Mouse (Mus musculus) left cerebral cortex, adult 9 months (tissue): ENCODE data around the gene Krt27.

Experiments
- DNase-seq, 2 experiments: peaks; one replicate each; pipeline ENCODE4 v3.0.0; 2022; ENCODE audit warnings: low spot score in 2 of 2

Gene Krt27

DNA sequence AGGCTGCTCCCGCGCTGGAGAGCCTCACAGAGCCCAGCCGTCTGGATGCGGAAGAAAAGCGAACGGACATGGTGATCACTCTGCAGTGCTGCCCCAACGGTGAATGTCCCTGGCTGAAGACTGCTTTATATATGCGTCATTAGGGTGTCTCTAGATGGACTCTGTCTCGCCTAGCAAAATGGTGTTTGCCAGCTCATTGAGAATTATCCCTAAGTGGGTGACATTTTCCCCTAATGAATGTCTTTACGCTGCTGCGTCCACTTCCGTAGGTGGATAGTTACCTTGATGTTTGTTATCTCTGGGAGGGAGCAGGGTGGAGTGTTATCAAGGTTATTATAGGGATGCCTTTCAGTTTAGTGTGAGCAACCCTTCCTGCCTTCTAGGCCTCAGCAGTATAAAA lies at the start of gene Krt27:
Gene Krt27, minus strand, starts transcription at position 101 of the 400 bp plus-strand sequence.
- no peak for DNase-seq

GRCm38 (mm10) chr11:99399956-99400549 lies 49.1 kb upstream of the Krt27 start:
- DNase-seq, result no peak

- DNase-seq, result no peak
Observed at GRCm38 (mm10) chr11:99398832-99399231, 47.9 kb upstream of the Krt27 start.

GRCm38 (mm10) chr11:99398084-99398483 lies 47.2 kb upstream of the Krt27 start:
- DNase-seq, result no peak

GRCm38 (mm10) chr11:99396661-99397060 lies 45.8 kb upstream of the Krt27 start:
- DNase-seq, result no peak

DNA sequence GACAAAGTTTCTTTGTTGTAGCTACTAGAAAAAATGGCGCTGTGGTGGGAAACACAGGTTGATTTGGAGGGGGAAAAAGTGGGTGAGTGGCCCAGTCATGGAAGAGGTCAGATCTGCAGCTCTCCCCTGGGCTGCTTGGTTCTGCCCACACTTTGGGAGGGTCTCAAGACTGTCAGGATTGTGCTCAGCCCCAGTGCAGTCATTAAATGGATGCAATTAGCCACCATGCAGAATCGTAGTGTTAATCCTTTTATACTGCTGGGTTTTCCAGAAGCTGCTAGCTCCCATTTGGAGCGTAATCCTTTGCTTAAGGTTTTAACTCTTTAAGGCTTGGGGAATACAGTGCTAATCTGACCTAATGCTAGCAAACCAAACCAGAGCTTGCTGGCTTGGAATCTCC lies 45.1 kb upstream of the Krt27 start:
- no peak for DNase-seq

DNA sequence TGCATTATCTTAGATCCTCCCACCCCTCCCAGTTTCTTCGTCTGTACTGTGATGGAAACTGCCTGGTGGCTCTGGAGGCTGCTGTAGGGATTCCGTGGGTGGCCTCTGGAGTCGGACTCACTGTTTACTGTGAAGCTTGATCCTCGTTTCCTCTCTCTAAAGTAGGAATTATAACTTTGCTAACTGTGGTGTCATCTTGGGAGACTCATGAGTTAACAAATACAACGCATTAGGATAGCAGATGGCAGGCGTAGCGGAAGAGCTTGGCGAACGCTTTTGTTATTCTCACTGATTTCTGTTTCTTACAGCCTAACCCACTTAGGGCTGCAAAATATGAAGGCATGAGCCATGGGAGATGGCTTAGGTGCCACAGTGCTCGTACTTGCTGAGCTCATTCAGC lies 41.6 kb upstream of the Krt27 start:
- no peak for DNase-seq

GRCm38 (mm10) chr11:99391375-99391774 lies 40.5 kb upstream of the Krt27 start:
- no peak for DNase-seq

GRCm38 (mm10) chr11:99390866-99391265 lies 40.0 kb upstream of the Krt27 start:
- no peak for DNase-seq

DNA sequence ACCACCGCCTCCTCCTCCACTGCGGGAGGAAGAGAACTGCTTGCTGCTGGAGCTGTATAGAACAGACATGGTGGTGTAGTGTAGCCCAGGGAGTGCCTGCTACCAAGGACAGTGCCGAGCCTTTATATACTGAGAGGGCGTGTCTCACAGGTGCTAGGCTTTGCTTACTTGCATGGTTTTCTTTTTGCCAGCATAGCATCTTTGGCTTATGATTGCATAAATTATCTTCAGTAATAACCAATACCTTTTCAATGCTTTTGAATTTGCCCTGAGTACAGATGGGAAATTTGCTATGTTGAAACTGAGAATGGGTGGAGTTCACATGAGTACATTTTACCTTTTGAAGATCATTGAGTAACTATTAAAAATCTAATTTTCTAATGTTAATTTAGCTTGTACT lies 38.4 kb upstream of the Krt27 start, which contains the start of gene Krt10:
Gene Krt10, minus strand, starts transcription at position 101 of the 400 bp plus-strand sequence.
- DNase-seq, result no peak

- DNase-seq, result no peak
Observed at GRCm38 (mm10) chr11:99388661-99389060, 37.8 kb upstream of the Krt27 start.

- peak; percentile 81 to 89 for DNase-seq
Observed at GRCm38 (mm10) chr11:99385813-99386721, 35.2 kb upstream of the Krt27 start.

GRCm38 (mm10) chr11:99379568-99379967 lies 28.7 kb upstream of the Krt27 start:
- peak in 1 of 2 experiments; percentile 79 for DNase-seq

GRCm38 (mm10) chr11:99374803-99375202 lies 23.9 kb upstream of the Krt27 start, which contains the start of gene Krt28:
Gene Krt28 (minus strand): TSS chr11:99374903.
- no peak for DNase-seq

DNA sequence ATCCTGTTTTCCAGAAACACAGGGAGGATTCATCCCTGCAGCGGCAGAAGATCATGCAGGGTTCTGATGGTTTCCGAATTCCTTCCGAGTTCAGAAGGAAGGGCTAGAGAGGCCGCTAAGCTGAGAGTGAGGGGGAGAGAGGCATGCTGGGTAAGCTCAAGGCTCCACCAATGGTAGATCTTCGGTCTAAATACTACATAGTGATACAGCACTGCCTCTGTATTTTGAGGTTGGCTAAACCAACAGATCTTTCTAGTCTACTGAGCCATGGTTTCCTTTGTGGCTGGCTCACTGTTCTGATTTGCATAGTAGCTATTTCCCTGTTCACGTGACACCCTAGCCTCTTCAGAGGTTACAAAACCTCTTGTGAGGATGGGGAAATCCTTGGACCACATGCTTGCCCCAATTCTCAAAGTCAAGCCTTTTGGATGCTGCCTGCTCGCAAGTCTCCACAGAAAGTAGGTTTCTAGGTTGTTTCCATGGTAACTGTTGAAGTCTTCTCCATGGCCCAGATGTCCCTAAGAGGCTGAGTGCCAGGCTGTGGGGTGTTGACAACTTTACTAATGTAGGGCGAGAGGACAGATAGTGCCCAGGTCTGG lies 19.0 kb upstream of the Krt27 start:
- peak; percentile 42 to 59 for DNase-seq

- DNase-seq, result no peak
Observed at GRCm38 (mm10) chr11:99369229-99369628, 18.3 kb upstream of the Krt27 start.

DNA sequence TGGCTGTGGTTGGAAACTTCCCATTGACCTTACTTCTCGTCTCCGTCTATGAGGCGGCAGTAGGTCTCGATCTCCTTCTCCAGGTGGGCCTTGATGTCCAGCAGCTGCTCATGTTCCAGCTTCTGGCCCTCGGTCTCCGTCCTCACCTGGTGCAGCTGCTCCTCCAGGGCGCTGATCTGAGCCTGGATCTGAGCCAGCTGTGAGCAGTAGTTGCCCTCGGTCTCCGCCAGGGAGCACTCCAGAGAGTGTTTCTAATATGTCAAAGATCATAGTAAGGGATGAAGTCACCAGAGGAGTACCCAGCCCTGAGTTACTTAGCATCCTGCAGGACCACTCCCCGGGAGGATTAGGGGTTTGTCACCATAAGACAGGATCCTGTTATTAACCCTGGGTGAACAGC lies 15.9 kb upstream of the Krt27 start:
- no peak for DNase-seq

DNA sequence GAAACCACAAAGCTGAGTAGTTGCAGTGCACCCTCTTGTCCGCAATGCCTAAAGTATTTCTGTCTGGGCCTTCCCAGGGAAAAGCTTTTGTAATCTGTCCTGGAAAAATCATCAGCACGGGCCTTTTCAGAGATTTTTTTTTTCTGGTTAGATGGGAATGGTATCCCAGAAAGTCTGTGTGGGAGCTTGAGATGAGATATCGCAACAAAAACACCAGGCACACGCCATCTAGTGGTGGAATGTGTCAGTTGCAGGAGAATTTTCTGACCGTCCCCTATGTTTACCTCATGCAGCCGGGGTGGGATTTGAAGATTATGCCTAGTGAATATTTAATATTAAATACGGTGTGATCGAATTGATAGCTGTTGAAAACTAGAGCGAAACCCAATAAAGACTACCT lies 13.5 kb upstream of the Krt27 start:
- peak in 1 of 2 experiments; percentile 56 for DNase-seq

- no peak for DNase-seq
Observed at GRCm38 (mm10) chr11:99361423-99361822, 10.5 kb upstream of the Krt27 start.

DNA sequence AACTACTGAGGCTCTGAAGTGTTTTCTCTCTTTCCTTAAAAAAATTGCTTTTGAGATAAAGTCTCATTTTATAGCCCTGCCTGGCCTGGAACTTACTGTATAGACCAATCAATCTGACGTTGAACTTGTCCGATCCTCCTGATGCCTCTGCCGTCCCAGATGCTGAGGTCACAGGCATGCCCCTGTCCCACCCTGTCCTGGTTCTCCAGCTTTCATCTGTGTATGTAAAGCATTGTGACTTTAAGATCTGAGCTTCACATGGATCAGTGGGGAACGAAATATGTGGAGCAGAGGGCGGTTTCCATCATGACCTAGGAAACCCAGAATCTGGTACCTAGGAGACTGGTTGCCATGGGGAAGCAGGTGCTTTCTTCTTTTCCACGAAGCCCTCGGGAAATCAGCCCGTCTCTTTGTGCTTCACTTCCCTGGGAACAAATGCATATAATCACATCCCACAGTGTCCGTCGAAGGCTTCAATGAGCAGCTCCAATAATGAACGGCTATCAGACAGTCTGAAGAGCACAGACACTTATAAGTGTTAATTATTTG lies 11.5 kb downstream of the Krt27 start:
- DNase-seq, result no peak

- no peak for DNase-seq
Observed at GRCm38 (mm10) chr11:99337866-99338265, 13.0 kb downstream of the Krt27 start, which contains the start of gene Krt26. Gene Krt26 (minus strand): TSS chr11:99337966.

DNA sequence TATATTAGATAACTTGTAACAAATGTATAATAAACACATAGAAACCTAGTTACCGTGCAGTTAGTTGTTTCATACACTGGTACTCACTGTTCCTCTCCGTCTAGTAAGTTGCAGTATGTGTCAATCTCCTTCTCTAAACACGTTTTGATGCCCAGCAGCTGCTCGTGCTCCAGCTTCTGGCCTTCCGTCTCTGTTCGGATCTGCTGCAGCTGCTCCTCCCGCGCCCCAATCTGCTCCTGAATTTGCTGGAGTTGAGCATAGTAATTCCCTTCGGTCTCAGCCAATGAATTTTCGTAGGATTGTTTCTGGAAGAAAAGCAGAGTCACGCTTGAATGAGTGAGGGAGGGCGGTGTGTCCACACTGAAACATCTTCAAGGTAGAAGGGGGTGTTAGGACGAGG lies 17.5 kb downstream of the Krt27 start:
- DNase-seq, result peak in 1 of 2 experiments; percentile 49
